Comparison of ENCODE assay signal across 16 mouse cellular contexts in the genomic region with DNA sequence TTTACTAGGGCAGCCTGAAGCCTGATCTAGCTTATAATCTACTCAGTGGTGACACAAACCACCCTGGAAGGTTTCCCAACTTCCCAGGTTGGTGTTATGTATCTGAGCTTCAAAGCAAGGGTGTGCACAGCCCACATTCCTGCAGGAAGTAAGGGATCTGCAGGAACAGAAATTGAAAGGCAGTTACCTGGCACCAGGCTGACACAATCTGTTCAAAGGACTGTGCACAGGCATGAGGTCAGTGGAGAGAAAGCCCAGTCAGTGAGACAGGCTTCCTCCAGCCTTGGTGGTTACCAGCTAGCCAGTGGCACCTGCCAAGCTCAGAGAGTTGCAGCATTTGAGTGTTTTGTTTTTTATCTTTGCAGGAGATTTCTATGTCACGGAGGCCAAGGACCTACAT.
DNase-seq lines count a peak whose midpoint lies in the region; ATAC-seq and TF ChIP-seq lines count a peak whose summit lies in the region.
"Had no signal": no experiment of that assay in that cellular context is flagged by ENCODE, and none has a peak within 500 bp of the region (broad histone marks: within the 10 kb centered on the region; RNA-seq: fewer than 3 reads in every experiment).

No protein-coding gene starts in this region.

- H3K9ac ChIP-seq in forebrain, embryonic 14.5 days (ENCODE audit: low read length), result no peak overlapping the region
- H3K9ac ChIP-seq in forebrain, embryonic 16.5 days (replicated peaks; ENCODE audit: low read depth, low read length), result no peak overlapping the region
- H3K9ac ChIP-seq in lung, postnatal 0 days (replicated peaks; ENCODE audit: low read depth), result no peak overlapping the region
- H3K9ac ChIP-seq: heart, embryonic 15.5 days; neural tube, embryonic 12.5 days had no signal

- TF ChIP-seq EP300 in lung, postnatal 0 days (IDR thresholded peaks at IDR 0.05), result no peak

- ATAC-seq in forebrain, embryonic 14.5 days, result peak; percentile 29; the same call in 1 of the 2 replicates
- ATAC-seq in forebrain, embryonic 16.5 days, result no peak
- no peak for ATAC-seq in lung, postnatal 0 days
- ATAC-seq: intestine, embryonic 16.5 days; midbrain, embryonic 16.5 days had no signal

- H3K36me3 ChIP-seq in forebrain, embryonic 14.5 days (ENCODE audit: control insufficient read depth, insufficient read depth, low read length), result no peaks in the 10 kb centered on the region
- H3K36me3 ChIP-seq in forebrain, embryonic 16.5 days (ENCODE audit: control insufficient read depth, insufficient read depth), result no peaks in the 10 kb centered on the region
- no peaks in the 10 kb centered on the region for H3K36me3 ChIP-seq in lung, postnatal 0 days (ENCODE audit: insufficient read depth, low read length)
- H3K36me3 ChIP-seq: heart, embryonic 15.5 days; neural tube, embryonic 12.5 days had no signal

- H3K4me3 ChIP-seq in forebrain, embryonic 14.5 days (ENCODE audit: low read depth, low read length), result no peak overlapping the region
- H3K4me3 ChIP-seq in forebrain, embryonic 16.5 days (replicated peaks; ENCODE audit: low read length), result no peak overlapping the region
- no peak overlapping the region for H3K4me3 ChIP-seq in lung, postnatal 0 days (ENCODE audit: low read depth, low read length)
- H3K4me3 ChIP-seq: heart, embryonic 15.5 days; neural tube, embryonic 12.5 days had no signal

- WGBS in forebrain, embryonic 14.5 days, result 71% methylated on average over 1 of the region's 1 CpGs
- WGBS in forebrain, embryonic 16.5 days, result 51% methylated on average over 1 of the region's 1 CpGs
- WGBS in lung, postnatal 0 days, result 52% methylated on average over 1 of the region's 1 CpGs

- H3K4me1 ChIP-seq in forebrain, embryonic 14.5 days (ENCODE audit: control insufficient read depth, insufficient read depth, low read length), result peaks cover 15% of the 10 kb centered on the region
- H3K4me1 ChIP-seq in forebrain, embryonic 16.5 days (replicated peaks; ENCODE audit: control insufficient read depth, insufficient read depth, low read length), result peaks cover 14% of the 10 kb centered on the region
- H3K4me1 ChIP-seq in lung, postnatal 0 days (ENCODE audit: insufficient read depth, low read depth, low read length), result peaks cover 4% of the 10 kb centered on the region; the same call in 1 of the 2 replicates

- no peak for TF ChIP-seq CTCF in lung, postnatal 0 days (IDR thresholded peaks at IDR 0.05)

- no peaks in the 10 kb centered on the region for H3K27me3 ChIP-seq in forebrain, embryonic 14.5 days (replicated peaks; ENCODE audit: control insufficient read depth, insufficient read depth, low read length)
- H3K27me3 ChIP-seq in forebrain, embryonic 16.5 days (replicated peaks; ENCODE audit: control insufficient read depth, insufficient read depth, low read length), result no peaks in the 10 kb centered on the region
- no peaks in the 10 kb centered on the region for H3K27me3 ChIP-seq in lung, postnatal 0 days (replicated peaks; ENCODE audit: insufficient read depth, low read length)
- H3K27me3 ChIP-seq: heart, embryonic 15.5 days; neural tube, embryonic 12.5 days had no signal

- H3K27ac ChIP-seq in forebrain, embryonic 14.5 days (ENCODE audit: low read depth, low read length), result no peak overlapping the region
- no peak overlapping the region for H3K27ac ChIP-seq in forebrain, embryonic 16.5 days (ENCODE audit: low read length)
- H3K27ac ChIP-seq in lung, postnatal 0 days (ENCODE audit: low read length), result no peak overlapping the region
- H3K27ac ChIP-seq: heart, embryonic 15.5 days; macrophage; neural tube, embryonic 12.5 days had no signal

- no peak overlapping the region for H3K4me2 ChIP-seq in forebrain, embryonic 14.5 days (ENCODE audit: low read length)
- H3K4me2 ChIP-seq in forebrain, embryonic 16.5 days (ENCODE audit: low read length), result no peak overlapping the region
- H3K4me2 ChIP-seq in lung, postnatal 0 days (replicated peaks; ENCODE audit: low read depth, low read length), result no peak overlapping the region
- H3K4me2 ChIP-seq: heart, embryonic 15.5 days; neural tube, embryonic 12.5 days had no signal

- no peaks in the 10 kb centered on the region for H3K9me3 ChIP-seq in forebrain, embryonic 14.5 days (replicated peaks; ENCODE audit: control insufficient read depth, low read length)
- no peaks in the 10 kb centered on the region for H3K9me3 ChIP-seq in forebrain, embryonic 16.5 days (ENCODE audit: control insufficient read depth, low read length)
- H3K9me3 ChIP-seq in lung, postnatal 0 days (ENCODE audit: low read length), result no peaks in the 10 kb centered on the region
- H3K9me3 ChIP-seq: heart, embryonic 15.5 days; neural tube, embryonic 12.5 days had no signal

- DNase-seq in forebrain, embryonic 14.5 days (ENCODE audit: low spot score), result peak; percentile 11
- peak; percentile 16 for DNase-seq in R1 (ENCODE audit: low read depth, low spot score)
- peak; percentile 99 for DNase-seq in brain, adult 2 months (ENCODE audit: low read depth, low spot score)
- peak; percentile 97 for DNase-seq in cerebellum, adult 9-11 months
- no peak for DNase-seq in spleen, postnatal 10 days (ENCODE audit: low spot score in 2 of 2)
- no peak for DNase-seq in lung, postnatal 0 days (ENCODE audit: low spot score)
- DNase-seq in testis, postnatal 10 days (ENCODE audit: low spot score), result no peak
- DNase-seq: heart, adult 18-20 months; kidney, postnatal 10 days; thymus, postnatal 14 days had no signal

Comparison
In these comparisons a context has a peak if more than half of its experiments do, and no peak if none do; other contexts are left out.
1. DNase-seq: peak in forebrain, embryonic 14.5 days (single experiment), R1 (single experiment), brain, adult 2 months (single experiment) and cerebellum, adult 9-11 months (single experiment); none in spleen, postnatal 10 days (0 of 2), lung, postnatal 0 days (single experiment) and testis, postnatal 10 days (single experiment).